Mouse (Mus musculus) liver, embryonic 14.5 days (tissue): ENCODE measurements around the gene Ndufa12. TPM values are rescaled to one million over a fixed set of nuclear protein-coding genes. Genes with fewer than 3 reads are reported as not detected.

Experiments
- ATAC-seq: fragments of 200-750 bp; cut with Nextera tagmentation; 2 replicates; pipeline ENCODE4 v1.8.0; 2017; ENCODE audit warnings: moderate number of reproducible peaks, mild to moderate bottlenecking, moderate library complexity; ENCODE audit not compliant: insufficient read depth
- DNase-seq, 3 experiments: peaks; one replicate each; pipeline ENCODE4 v3.0.0-alpha.2; 2012 to 2013; ENCODE audit warnings: low read depth in 3 of 3, low spot score in 3 of 3
- H3K27ac ChIP-seq: fragments of 300-500 bp; sonication (generic); 2 replicates; pipeline ENCODE4 v1.5.1; 2014; ENCODE audit warnings: moderate library complexity, mild to moderate bottlenecking, control low read depth, inconsistent platforms
- H3K27me3 ChIP-seq: fragments of 300-500 bp; sonication (generic); 2 replicates; pipeline ENCODE4 v1.6.1; 2014; ENCODE audit warnings: mild to moderate bottlenecking, low read length, moderate library complexity; ENCODE audit not compliant: control insufficient read depth, insufficient read depth
- H3K36me3 ChIP-seq: fragments of 300-500 bp; sonication (generic); replicated peaks from 2 replicates; pipeline ENCODE4 v1.6.1; 2014; ENCODE audit warnings: low read depth; ENCODE audit not compliant: control insufficient read depth, insufficient read depth
- H3K4me1 ChIP-seq, 2 experiments: fragments of 200-500 bp in 1 of 2; fragments of 300-500 bp in 1 of 2; sonication (generic) in 1 of 2; replicated peaks; 2 replicates each; pipeline ENCODE4 v1.6.1; 2012 to 2014; ENCODE audit warnings: antibody characterized with exemption in 1 of 2, inconsistent platforms in 1 of 2, low read length in 1 of 2; ENCODE audit not compliant: control insufficient read depth in 2 of 2, insufficient read depth in 2 of 2
- H3K4me2 ChIP-seq: fragments of 300-500 bp; sonication (generic); 2 replicates; pipeline ENCODE4 v1.6.1; 2014; ENCODE audit warnings: low read depth, mild to moderate bottlenecking, control low read depth, moderate library complexity
- H3K4me3 ChIP-seq, 2 experiments: fragments of 200-500 bp in 1 of 2; fragments of 300-500 bp in 1 of 2; sonication (generic) in 1 of 2; 2 replicates each; pipeline ENCODE4 v1.5.1; 2012 to 2014; ENCODE audit warnings: low read depth in 2 of 2, low read length in 2 of 2, mild to moderate bottlenecking in 2 of 2, control low read depth in 1 of 2, inconsistent platforms in 1 of 2, moderate library complexity in 1 of 2; ENCODE audit not compliant: insufficient read depth in 1 of 2
- H3K9ac ChIP-seq: fragments of 300-500 bp; sonication (generic); replicated peaks from 2 replicates; pipeline ENCODE4 v1.6.1; 2014; ENCODE audit warnings: mild to moderate bottlenecking, control low read depth, moderate library complexity
- H3K9me3 ChIP-seq: fragments of 300-500 bp; sonication (generic); 2 replicates; pipeline ENCODE4 v1.6.1; 2016; ENCODE audit warnings: low read length, mixed read lengths; ENCODE audit not compliant: control insufficient read depth
- CTCF ChIP-seq: IDR thresholded peaks from 2 replicates; pipeline ENCODE4 v1.5.1; 2016; ENCODE audit warnings: antibody characterized with exemption, low read depth, control low read depth
- EP300 ChIP-seq: IDR thresholded peaks from 2 replicates; pipeline ENCODE4 v1.6.1; 2016; ENCODE audit warnings: antibody characterized with exemption, low read depth
- WGBS: fragments of 180-500 bp; shearing (Covaris S2); extraction: QIAGEN DNeasy Blood & Tissue Kit; methylation state at CpG from one replicate; pipeline ENCODE4 v1.1.7; 2014; ENCODE audit not compliant: insufficient replicate concordance; 5-methylcytosine and 5-hydroxymethylcytosine counted together
- polyA plus RNA-seq, 2 experiments: library from polyadenylated mRNA; depleted of rRNA in 1 of 2; stranded (reverse) in 1 of 2; unstranded in 1 of 2; fragments of >200 nt; fragmentation: Nextera tagmentation in 1 of 2; extraction: Ambion mirVana in 1 of 2; gene quantifications; 2 replicates each; pipeline versions ENCODE4 v1.2.1 to v1.2.3; 2012 to 2014

The Ndufa12 gene
- polyA plus RNA-seq (2012; rRNA removed) (69.1 and 80.2 TPM in 2 replicates), polyA plus RNA-seq (2014; fragmentation: Nextera tagmentation; extraction: Ambion mirVana) (213 and 217 TPM in 2 replicates)

DNA sequence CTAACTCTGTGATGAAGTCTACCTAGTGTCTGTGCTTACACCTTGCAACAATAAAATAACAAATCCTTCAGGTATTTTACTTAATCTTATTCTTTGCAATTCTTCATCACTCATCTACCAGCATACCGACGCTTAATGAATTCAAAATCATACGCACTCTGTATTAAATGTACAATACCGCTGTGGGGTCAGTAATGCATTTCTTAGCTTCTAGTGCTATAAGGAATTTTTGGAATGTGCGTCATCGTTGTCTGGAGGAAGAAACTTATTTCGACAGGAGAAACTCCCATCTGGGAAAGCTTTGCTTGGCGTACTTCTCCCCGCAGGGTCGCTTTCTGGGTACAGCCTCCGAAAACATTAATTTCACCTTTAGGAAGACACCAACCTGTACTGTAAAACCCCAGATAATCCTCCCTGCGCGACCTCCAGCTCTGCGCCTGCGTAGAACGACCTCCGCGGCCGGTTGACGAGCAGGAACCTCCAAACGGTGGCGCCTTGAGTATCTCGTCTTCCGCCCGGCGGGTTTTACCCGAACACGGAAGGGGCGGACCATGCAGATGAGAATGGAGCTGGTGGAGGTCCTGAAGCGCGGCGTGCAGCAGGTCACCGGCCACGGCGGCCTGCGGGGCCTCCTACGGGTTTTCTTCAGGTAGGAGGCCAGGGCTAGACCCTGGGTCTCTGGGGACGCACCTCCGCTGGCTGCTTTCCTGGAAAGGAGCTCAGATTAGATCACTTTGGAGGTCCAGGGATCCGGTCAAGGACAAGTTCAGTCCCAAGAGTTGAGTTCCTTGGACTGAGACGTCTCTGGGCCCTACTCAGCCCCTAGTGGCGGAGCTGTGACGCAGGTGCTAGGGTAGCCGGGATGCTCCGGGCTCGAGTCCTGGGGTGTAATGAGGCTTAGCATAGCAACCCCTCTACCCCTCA, at the start of gene Ndufa12:
TSS of gene Ndufa12 (plus strand) at position 239 of the 924 bp plus-strand sequence.
- H3K4me2 ChIP-seq, result peak within 1 kb of the TSS; percentile 90
- H3K27ac ChIP-seq, result peak within 1 kb of the TSS; percentile 5; the same call in 1 of the 2 replicates
- H3K9me3 ChIP-seq, result no peaks in the 10 kb centered on the region
- DNase-seq, result peak; percentile 85 to 87 (median 86)
- ATAC-seq, result peak; percentile 96
- peak within 1 kb of the TSS; percentile 74 to 84 for H3K4me3 ChIP-seq
- peak within 1 kb of the TSS; percentile 61 for H3K9ac ChIP-seq
- peaks cover 7% of the 10 kb centered on the region for H3K36me3 ChIP-seq
- H3K27me3 ChIP-seq, result no peaks in the 10 kb centered on the region
- TF ChIP-seq CTCF (peak; percentile 77), EP300 (no peak)
- H3K4me1 ChIP-seq, result peaks cover 3 to 5% of the 10 kb centered on the region in 2 experiments; a peak in 3 of 4 replicates
- WGBS, result under 1% methylated on average over 46 of the region's 46 CpGs

DNA sequence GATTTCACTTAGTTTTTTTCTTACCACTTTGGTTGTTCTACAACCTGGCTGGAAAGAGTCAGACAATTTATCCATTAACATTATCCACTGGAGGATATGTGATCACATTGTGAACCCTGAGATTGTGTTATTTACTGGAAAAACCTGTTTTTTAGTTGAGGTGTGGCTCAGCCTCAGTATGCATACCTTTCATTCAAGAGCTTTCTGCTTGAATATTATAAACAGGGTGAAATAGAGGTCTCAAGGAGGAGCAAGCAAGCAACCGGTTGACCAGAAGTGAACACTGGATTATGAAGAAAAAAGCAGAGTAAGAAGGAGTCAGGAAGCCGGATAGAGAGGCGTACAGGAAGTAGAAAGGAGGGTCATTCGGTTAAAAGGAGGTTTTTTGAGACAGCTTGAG, 47.0 kb upstream of the Ndufa12 start:
- Histone ChIP-seq H3K36me3 (no peaks in the 10 kb centered on the region), H3K9ac (no peak overlapping the region), H3K4me3 (no peak overlapping the region), H3K4me2 (no peak overlapping the region), H3K4me1 (peaks cover 0 to 9% of the 10 kb centered on the region in 2 experiments), H3K27ac (no peak overlapping the region), H3K27me3 (no peaks in the 10 kb centered on the region), H3K9me3 (no peaks in the 10 kb centered on the region)
- 56% methylated on average over 4 of the region's 4 CpGs for whole genome bisulfite sequencing
- DNase-seq, result no peak
- no peak for ATAC-seq
- TF ChIP-seq CTCF (no peak), EP300 (no peak)

DNA sequence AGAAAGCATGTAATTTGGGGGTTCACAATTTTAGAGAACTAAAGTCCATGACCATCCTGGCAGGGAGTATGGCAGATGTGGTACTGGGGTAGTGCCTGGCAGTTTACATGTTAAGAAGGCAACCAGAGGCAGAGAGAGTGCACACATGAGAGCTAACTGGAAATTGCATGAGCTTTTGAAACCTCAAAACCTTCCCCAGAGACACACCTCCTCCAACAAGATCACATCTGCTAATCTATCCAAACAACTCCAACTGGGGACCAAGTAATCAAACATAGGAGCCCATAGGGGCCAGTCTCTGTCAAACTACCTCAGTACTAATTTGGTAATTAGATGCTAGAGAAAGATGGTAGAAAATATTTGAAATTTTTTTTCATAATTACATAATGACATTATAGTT, 44.7 kb upstream of the Ndufa12 start:
- DNase-seq (no peak), ATAC-seq (no peak)
- H3K4me2 ChIP-seq, result no peak overlapping the region
- H3K9me3 ChIP-seq, result no peaks in the 10 kb centered on the region
- peaks cover 0 to 9% of the 10 kb centered on the region in 2 experiments for H3K4me1 ChIP-seq
- TF ChIP-seq CTCF (no peak), EP300 (no peak)
- H3K9ac ChIP-seq, result no peak overlapping the region
- no peak overlapping the region for H3K27ac ChIP-seq
- H3K36me3 ChIP-seq, result peaks cover 5% of the 10 kb centered on the region
- H3K27me3 ChIP-seq, result no peaks in the 10 kb centered on the region
- H3K4me3 ChIP-seq, result no peak overlapping the region

GRCm38 (mm10) chr10:94158962-94159361, 39.6 kb upstream of the Ndufa12 start:
- no peak overlapping the region for H3K27ac ChIP-seq
- no peak overlapping the region for H3K9ac ChIP-seq
- no peaks in the 10 kb centered on the region for H3K27me3 ChIP-seq
- H3K4me1 ChIP-seq, result no peaks in the 10 kb centered on the region; a peak in 1 of 4 replicates
- WGBS, result 62% methylated on average over 6 of the region's 6 CpGs
- H3K9me3 ChIP-seq, result no peaks in the 10 kb centered on the region
- no peak for TF ChIP-seq EP300
- TF ChIP-seq CTCF, result no peak
- DNase-seq (no peak), ATAC-seq (0 out of 2 replicates have a peak, but pooled peaks have one; percentile 23)
- H3K36me3 ChIP-seq, result peaks cover 7% of the 10 kb centered on the region
- no peak overlapping the region for H3K4me3 ChIP-seq
- no peak overlapping the region for H3K4me2 ChIP-seq

DNA sequence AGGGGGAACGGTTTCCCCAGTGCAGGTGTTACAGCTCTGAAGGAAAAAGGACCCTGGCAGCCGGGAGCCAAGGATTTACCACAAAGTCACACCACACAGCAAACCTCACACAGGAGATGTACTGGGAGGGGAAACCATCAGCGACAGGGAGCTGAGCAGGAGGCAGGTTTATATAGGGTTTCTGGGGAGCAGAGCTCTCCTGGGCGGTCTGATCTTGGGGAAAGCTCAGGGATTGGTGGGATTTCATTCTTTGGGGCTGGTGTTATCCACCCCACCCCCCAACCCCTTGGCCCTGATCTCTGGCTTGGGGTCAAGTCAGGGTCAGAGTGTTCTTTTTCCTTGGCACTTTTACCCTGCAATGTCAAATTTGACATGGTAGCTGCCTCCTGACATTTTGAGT, 39.1 kb upstream of the Ndufa12 start:
- no peak for ATAC-seq
- Histone ChIP-seq H3K4me3 (no peak overlapping the region), H3K36me3 (peaks cover 7% of the 10 kb centered on the region), H3K4me2 (no peak overlapping the region), H3K4me1 (no peaks in the 10 kb centered on the region), H3K27me3 (no peaks in the 10 kb centered on the region), H3K9me3 (no peaks in the 10 kb centered on the region), H3K9ac (no peak overlapping the region), H3K27ac (no peak overlapping the region)
- DNase-seq, result no peak
- TF ChIP-seq CTCF (no peak), EP300 (no peak)
- 73% methylated on average over 4 of the region's 4 CpGs for WGBS
